Mouse (Mus musculus) G1E (cell line): Measurements from ENCODE around the gene Tnip3. TPM values are rescaled to one million over a fixed set of nuclear protein-coding genes. Genes with fewer than 3 reads are reported as not detected.

Source experiments
- ATAC-seq: 2 replicates; pipeline ENCODE4 v1.8.0; 2016; ENCODE audit warnings: mild to moderate bottlenecking; ENCODE audit not compliant: insufficient number of reproducible peaks, poor library complexity, low FRiP score, severe bottlenecking; ENCODE audit errors: extremely low read depth
- DNase-seq: peaks from one replicate; pipeline ENCODE4 v3.0.0; 2012; ENCODE audit warnings: low spot score
- H3K27me3 ChIP-seq: 2 replicates; pipeline ENCODE4 v1.6.1; 2012; ENCODE audit warnings: mild to moderate bottlenecking, low read length, inconsistent platforms; ENCODE audit not compliant: insufficient read depth
- H3K36me3 ChIP-seq: replicated peaks from 2 replicates; pipeline ENCODE3; 2012; ENCODE audit warnings: mild to moderate bottlenecking, inconsistent platforms
- H3K4me1 ChIP-seq: 2 replicates; pipeline ENCODE4 v1.6.1; 2012; ENCODE audit warnings: low read depth, low read length, inconsistent platforms, mixed read lengths; ENCODE audit not compliant: insufficient read depth
- H3K4me3 ChIP-seq: 2 replicates; pipeline ENCODE4 v1.5.1; 2012; ENCODE audit warnings: low read depth, mild to moderate bottlenecking, inconsistent platforms, low read length, moderate library complexity, mixed read lengths
- H3K9me3 ChIP-seq: replicated peaks from 2 replicates; pipeline ENCODE4 v1.6.1; 2012; ENCODE audit warnings: inconsistent platforms
- CTCF ChIP-seq: IDR thresholded peaks from 2 replicates; pipeline ENCODE4 v1.5.1; 2012; ENCODE audit warnings: low read depth, low read length, inconsistent platforms, mixed read lengths
- GATA1 ChIP-seq: IDR thresholded peaks from 2 replicates; pipeline ENCODE4 v1.6.1; 2012; ENCODE audit warnings: borderline replicate concordance, low read length, inconsistent platforms, mixed read lengths
- GATA2 ChIP-seq: IDR thresholded peaks from 2 replicates; pipeline ENCODE4 v1.6.1; 2012; ENCODE audit warnings: low read depth, low read length, inconsistent platforms, borderline replicate concordance
- POLR2AphosphoS5 ChIP-seq: IDR thresholded peaks from 2 replicates; pipeline ENCODE4 v1.6.1; 2012; ENCODE audit warnings: low read depth, low read length, inconsistent platforms; ENCODE audit not compliant: insufficient replicate concordance
- TAL1 ChIP-seq: conservative IDR thresholded peaks from 2 replicates; pipeline ENCODE4 v1.6.1; 2012; ENCODE audit warnings: low read depth, low read length, inconsistent platforms, mixed read lengths
- polyA plus RNA-seq: library from polyadenylated mRNA; stranded (reverse); fragments of >175 nt; gene quantifications from 2 replicates; pipeline ENCODE4 v1.2.3, GENCODE M21; 2012
- total RNA-seq, 2 experiments: library from RNA; stranded (forward) in 1 of 2; stranded (reverse) in 1 of 2; fragments of 200-1000 nt in 1 of 2; fragments of >200 nt in 1 of 2; fragmentation: Nextera tagmentation in 1 of 2; gene quantifications; 2 replicates each; pipeline ENCODE4 v1.2.3; 2014 to 2017

Gene Tnip3
- total and polyA plus RNA-seq, 3 experiments, result 0.38 to 0.44 TPM; not detected in 1

- peaks cover 19% of the 10 kb centered on the region for H3K27me3 ChIP-seq
- ATAC-seq (no peak), DNase-seq (no peak)
- H3K4me3 ChIP-seq, result no peak within 1 kb of the TSS; the same call in 1 of the 2 replicates
- H3K9me3 ChIP-seq, result no peaks in the 10 kb centered on the region
- TF ChIP-seq CTCF (no peak), TAL1 (no peak), GATA1 (no peak), POLR2AphosphoS5 (no peak), GATA2 (no peak)
- no peaks in the 10 kb centered on the region for H3K36me3 ChIP-seq
- no peaks in the 10 kb centered on the region for H3K4me1 ChIP-seq
These were observed 146.3 kb downstream of the Tnip3 start, which contains the start of gene Ndnf for GRCm38 (mm10) chr6:65671451-65671850. Gene Ndnf, plus strand, starts transcription at chr6:65671590.

GRCm38 (mm10) chr6:65672131-65673031, 147.3 kb downstream of the Tnip3 start:
- TF ChIP-seq GATA1 (no peak), TAL1 (no peak), GATA2 (no peak), POLR2AphosphoS5 (no peak), CTCF (no peak)
- H3K4me3 ChIP-seq, result no peak overlapping the region

More at GRCm38 (mm10) chr6:65672131-65673031, 147.3 kb downstream of the Tnip3 start:
- ATAC-seq, result no peak
- no peak for DNase-seq
- H3K36me3 ChIP-seq, result no peaks in the 10 kb centered on the region
- H3K27me3 ChIP-seq, result peaks cover 19% of the 10 kb centered on the region
- no peaks in the 10 kb centered on the region for H3K4me1 ChIP-seq
- no peaks in the 10 kb centered on the region for H3K9me3 ChIP-seq

Other genes with a start within 250 kb of the Tnip3 start
- gene C130060K24Rik, start 144.2 kb upstream of the Tnip3 start, total RNA-seq (2014; fragmentation: Nextera tagmentation), result not detected in 2 replicates
- 0.05 TPM in 1 of 2 replicates, not detected in the other for gene C130060K24Rik, start 144.2 kb upstream of the Tnip3 start, total RNA-seq (2017)
- gene C130060K24Rik, start 144.2 kb upstream of the Tnip3 start, polyA plus RNA-seq, result not detected in 2 replicates
- not detected in 2 replicates for gene Ndnf, start 146.3 kb downstream of the Tnip3 start, total RNA-seq (2014; fragmentation: Nextera tagmentation)
- gene Ndnf, start 146.3 kb downstream of the Tnip3 start, total RNA-seq (2017), result under 0.01 and 0.05 TPM in 2 replicates
- gene Ndnf, start 146.3 kb downstream of the Tnip3 start, polyA plus RNA-seq, result not detected in 2 replicates